Comparison of ENCODE assay signal across 1 mouse cellular context in genomic region chr10:5967655-5968054, GRCm38 (mm10).
TF ChIP-seq lines count a peak whose summit lies in the region.

No protein-coding gene starts in this region.

TF ChIP-seq in CH12.LX, 34 proteins besides CTCF, POLR2A, EP300 and RAD21 (continued from another document):
- TF ChIP-seq MYC (IDR thresholded peaks at IDR 0.05; ENCODE audit: low read depth, low read length) (peak; percentile 62), ZMIZ1 (IDR thresholded peaks at IDR 0.05; ENCODE audit: low read depth, low read length) (no peak), UBTF (IDR thresholded peaks at IDR 0.05; ENCODE audit: low read depth, low read length) (no peak), NELFE (IDR thresholded peaks at IDR 0.05; ENCODE audit: low read depth, low read length) (no peak), GABPA (IDR thresholded peaks at IDR 0.05; ENCODE audit: insufficient replicate concordance, low read depth, low read length) (no peak), SMC3 (IDR thresholded peaks at IDR 0.05; ENCODE audit: low read depth, low read length) (no peak), NRF1 (IDR thresholded peaks at IDR 0.05; ENCODE audit: low read depth, low read length) (no peak), JUND (conservative IDR thresholded peaks at IDR 0.05; ENCODE audit: low read depth, low read length) (peak; percentile 90), TCF12 (IDR thresholded peaks at IDR 0.05; ENCODE audit: low read depth, low read length) (peak; percentile 65), MEF2A (IDR thresholded peaks at IDR 0.05; ENCODE audit: borderline replicate concordance, low read depth, low read length) (peak; percentile 39; the same call in 1 of the 2 replicates), KAT2A (IDR thresholded peaks at IDR 0.05; ENCODE audit: insufficient replicate concordance, low read length) (no peak), MXI1 (IDR thresholded peaks at IDR 0.05; ENCODE audit: low read depth, low read length) (no peak), MAZ (IDR thresholded peaks at IDR 0.05; ENCODE audit: low read depth, low read length) (no peak), E2F4 (IDR thresholded peaks at IDR 0.05; ENCODE audit: insufficient replicate concordance, low read depth, low read length) (no peak), BHLHE40 (IDR thresholded peaks at IDR 0.05; ENCODE audit: low read depth, low read length) (0 out of 2 replicates have a peak, but pooled peaks have one; percentile 48), ZC3H11A (IDR thresholded peaks at IDR 0.05; ENCODE audit: low read depth, low read length) (no peak)
